Mouse (Mus musculus) stomach, postnatal 0 days (tissue): ENCODE measurements around the gene Dock2. TPM values are rescaled to one million over a fixed set of nuclear protein-coding genes. Genes with fewer than 3 reads are reported as not detected.

Source experiments
- ATAC-seq: fragments of 200-750 bp; cut with Nextera tagmentation; 2 replicates; pipeline ENCODE4 v1.8.0; 2017; ENCODE audit not compliant: low FRiP score, low TSS enrichment
- DNase-seq: peaks from one replicate; pipeline ENCODE4 v3.0.0-alpha.2; 2016; ENCODE audit warnings: low spot score
- H3K27ac ChIP-seq: fragments of 300-500 bp; sonication (generic); replicated peaks from 2 replicates; pipeline ENCODE4 v1.5.1; 2014; ENCODE audit warnings: mild to moderate bottlenecking, control low read depth
- H3K27me3 ChIP-seq: fragments of 300-500 bp; sonication (generic); 2 replicates; pipeline ENCODE4 v1.6.1; 2014; ENCODE audit warnings: low read length; ENCODE audit not compliant: control insufficient read depth, insufficient read depth
- H3K36me3 ChIP-seq: fragments of 300-500 bp; sonication (generic); 2 replicates; pipeline ENCODE4 v1.6.1; 2014; ENCODE audit warnings: low read length, mixed read lengths; ENCODE audit not compliant: control insufficient read depth, insufficient read depth
- H3K4me1 ChIP-seq: fragments of 300-500 bp; sonication (generic); replicated peaks from 2 replicates; pipeline ENCODE4 v1.6.1; 2014; ENCODE audit warnings: antibody characterized with exemption; ENCODE audit not compliant: control insufficient read depth, insufficient read depth
- H3K4me2 ChIP-seq: fragments of 300-500 bp; sonication (generic); replicated peaks from 2 replicates; pipeline ENCODE4 v1.6.1; 2014; ENCODE audit warnings: low read depth, mild to moderate bottlenecking, control low read depth, moderate library complexity
- H3K4me3 ChIP-seq: fragments of 300-500 bp; sonication (generic); 2 replicates; pipeline ENCODE4 v1.5.1; 2014; ENCODE audit warnings: low read depth, low read length, control low read depth
- H3K9ac ChIP-seq: fragments of 300-500 bp; sonication (generic); 2 replicates; pipeline ENCODE4 v1.6.1; 2014; ENCODE audit warnings: mild to moderate bottlenecking, low read length, control low read depth, mixed read lengths
- H3K9me3 ChIP-seq: fragments of 300-500 bp; sonication (generic); 2 replicates; pipeline ENCODE4 v1.6.1; 2016; ENCODE audit warnings: low read length; ENCODE audit not compliant: control insufficient read depth
- CTCF ChIP-seq: IDR thresholded peaks from 2 replicates; pipeline ENCODE4 v1.5.1; 2016; ENCODE audit warnings: antibody characterized with exemption, low read depth, mild to moderate bottlenecking, moderate library complexity
- EP300 ChIP-seq: optimal IDR thresholded peaks from 2 replicates; pipeline ENCODE3; 2016; ENCODE audit warnings: antibody characterized with exemption
- WGBS: fragments of 180-500 bp; shearing (Covaris S2); extraction: QIAGEN DNeasy Blood & Tissue Kit; methylation state at CpG from one replicate; pipeline ENCODE4 v1.1.7; 2014; 5-methylcytosine and 5-hydroxymethylcytosine counted together
- polyA plus RNA-seq: library from polyadenylated mRNA; unstranded; fragments of >200 nt; fragmentation: Nextera tagmentation; extraction: Ambion mirVana; gene quantifications from 2 replicates; pipeline ENCODE4 v1.2.1, GENCODE M21; 2015

Gene Dock2
- polyA plus RNA-seq, 1 experiment from 2014 or later: 1.0 TPM

DNA sequence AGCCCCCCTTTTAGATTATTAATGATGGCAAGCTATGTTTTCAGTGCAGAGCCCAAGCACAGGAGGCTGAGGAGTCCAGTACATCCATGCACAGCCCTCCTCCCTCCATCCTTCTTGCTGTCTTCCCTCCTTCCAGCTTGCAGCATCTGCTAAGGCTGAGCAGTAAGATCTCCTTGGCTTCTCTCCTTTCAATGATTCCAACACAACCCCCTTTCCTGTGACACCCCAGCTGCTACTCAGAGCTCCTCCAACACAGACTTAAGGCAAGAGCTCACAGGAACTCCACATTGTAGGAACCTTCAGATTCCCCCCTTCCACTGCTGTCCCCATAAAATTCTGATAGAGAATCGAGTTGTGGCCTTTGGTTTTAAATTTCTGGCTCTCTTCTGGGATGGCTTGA lies 580.9 kb downstream of the Dock2 start:
- H3K27me3 ChIP-seq: no peaks in the 10 kb centered on the region
- WGBS: 40% methylated on average over 1 of the region's 1 CpGs
- H3K9me3 ChIP-seq: no peaks in the 10 kb centered on the region
- H3K36me3 ChIP-seq: no peaks in the 10 kb centered on the region
- TF ChIP-seq CTCF (no peak), EP300 (no peak)
- ATAC-seq: no peak
- no peak overlapping the region for H3K9ac ChIP-seq
- H3K4me2 ChIP-seq: no peak overlapping the region
- H3K27ac ChIP-seq: no peak overlapping the region
- no peak overlapping the region for H3K4me3 ChIP-seq
- no peaks in the 10 kb centered on the region for H3K4me1 ChIP-seq
- DNase-seq: no peak

- 92% methylated on average over 3 of the region's 3 CpGs for whole genome bisulfite sequencing
- Histone ChIP-seq H3K27me3 (no peaks in the 10 kb centered on the region), H3K9ac (no peak overlapping the region), H3K4me1 (no peaks in the 10 kb centered on the region), H3K27ac (no peak overlapping the region), H3K4me3 (no peak overlapping the region), H3K36me3 (no peaks in the 10 kb centered on the region), H3K9me3 (no peaks in the 10 kb centered on the region), H3K4me2 (no peak overlapping the region)
- DNase-seq (no peak), ATAC-seq (no peak)
- TF ChIP-seq CTCF: no peak
- no peak for TF ChIP-seq EP300
Observed at GRCm38 (mm10) chr11:34195142-34195541, 588.5 kb downstream of the Dock2 start.

DNA sequence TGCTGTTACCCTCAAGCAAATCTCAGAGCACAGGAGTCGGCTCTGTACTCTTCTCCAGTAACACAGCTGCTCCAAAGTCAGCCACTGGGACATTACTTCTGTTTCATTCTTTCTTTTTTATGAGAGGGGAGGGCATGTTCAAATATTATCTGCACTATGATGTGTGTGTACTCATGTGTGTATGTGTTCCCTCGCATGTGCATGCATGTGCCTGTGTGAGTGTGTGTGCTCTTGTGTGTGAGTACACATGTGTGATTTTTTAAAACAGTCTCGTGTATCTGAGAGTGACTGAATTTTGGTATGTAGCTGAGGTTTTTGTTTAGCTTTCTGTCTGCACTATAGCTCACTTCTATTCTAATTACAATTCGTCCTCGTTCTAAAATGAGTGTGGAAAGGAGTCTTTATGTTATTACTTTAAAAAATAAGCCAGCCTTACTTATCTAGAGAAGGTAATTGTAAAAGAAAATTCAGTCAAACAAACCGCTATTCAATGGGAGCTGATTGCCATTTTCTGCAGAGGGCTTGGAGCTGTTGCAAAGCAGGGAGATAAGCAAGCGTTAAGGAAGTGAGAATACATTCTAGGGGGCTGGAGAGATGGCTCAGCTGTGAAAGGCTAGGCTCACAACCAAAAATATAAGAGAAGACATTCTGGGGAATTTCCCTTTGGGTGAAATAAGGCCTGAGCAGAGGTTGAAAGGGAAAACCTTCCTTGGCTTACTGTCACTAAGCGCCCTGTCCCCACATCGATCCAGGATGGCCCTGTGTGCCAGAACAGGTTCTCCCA lies 589.3 kb downstream of the Dock2 start:
- H3K4me3 ChIP-seq: no peak overlapping the region
- ATAC-seq: no peak
- no peak for TF ChIP-seq CTCF
- TF ChIP-seq EP300: no peak
- no peak overlapping the region for H3K27ac ChIP-seq
- H3K36me3 ChIP-seq: no peaks in the 10 kb centered on the region
- 39% methylated on average over 9 of the region's 9 CpGs for WGBS
- H3K9ac ChIP-seq: no peak overlapping the region
- H3K4me1 ChIP-seq: no peaks in the 10 kb centered on the region
- no peak overlapping the region for H3K4me2 ChIP-seq
- no peaks in the 10 kb centered on the region for H3K9me3 ChIP-seq
- no peaks in the 10 kb centered on the region for H3K27me3 ChIP-seq
- no peak for DNase-seq

- no peaks in the 10 kb centered on the region for H3K27me3 ChIP-seq
- ATAC-seq: no peak
Observed at GRCm38 (mm10) chr11:34193658-34194057, 590.0 kb downstream of the Dock2 start.

GRCm38 (mm10) chr11:34184266-34184665 lies 599.4 kb downstream of the Dock2 start:
- H3K9me3 ChIP-seq: no peaks in the 10 kb centered on the region
- H3K27me3 ChIP-seq: no peaks in the 10 kb centered on the region
- H3K4me1 ChIP-seq: no peaks in the 10 kb centered on the region
- no peak overlapping the region for H3K4me2 ChIP-seq
- no peak overlapping the region for H3K4me3 ChIP-seq
- WGBS: 67% methylated on average over 2 of the region's 2 CpGs
- H3K27ac ChIP-seq: no peak overlapping the region
- DNase-seq (no peak), ATAC-seq (no peak)
- TF ChIP-seq CTCF: no peak
- no peak for TF ChIP-seq EP300
- H3K9ac ChIP-seq: no peak overlapping the region
- H3K36me3 ChIP-seq: no peaks in the 10 kb centered on the region

More at GRCm38 (mm10) chr11:34193658-34194057, 590.0 kb downstream of the Dock2 start:
- Histone ChIP-seq H3K4me1 (no peaks in the 10 kb centered on the region), H3K4me3 (no peak overlapping the region), H3K36me3 (no peaks in the 10 kb centered on the region), H3K9me3 (no peaks in the 10 kb centered on the region), H3K4me2 (no peak overlapping the region), H3K27ac (no peak overlapping the region), H3K9ac (no peak overlapping the region)
- WGBS: 57% methylated on average over 3 of the region's 3 CpGs
- TF ChIP-seq CTCF (0 out of 2 replicates have a peak, but pooled peaks have one; percentile 6), EP300 (no peak)
- no peak for DNase-seq
